Mouse (Mus musculus) liver, postnatal 0 days (tissue): ENCODE data around the gene Acer3. TPM values are rescaled to one million over a fixed set of nuclear protein-coding genes. Genes with fewer than 3 reads are reported as not detected.
A peak's percentile ranks its signal among the peaks of the same experiment; 100 is the strongest.

Experiments
- ATAC-seq: fragments of 200-750 bp; cut with Nextera tagmentation; 2 replicates; pipeline ENCODE4 v1.8.0; 2017; ENCODE audit warnings: mild to moderate bottlenecking, moderate library complexity
- DNase-seq: peaks from one replicate; pipeline ENCODE4 v3.0.0-alpha.2; 2016
- H3K27ac ChIP-seq: fragments of 300-500 bp; sonication (generic); 2 replicates; pipeline ENCODE4 v1.5.1; 2014; ENCODE audit warnings: antibody characterized with exemption, moderate library complexity, mild to moderate bottlenecking, low read depth
- H3K27me3 ChIP-seq: fragments of 300-500 bp; sonication (generic); 2 replicates; pipeline ENCODE4 v1.6.1; 2014; ENCODE audit warnings: low read length, control low read depth, mixed read lengths; ENCODE audit not compliant: insufficient read depth
- H3K36me3 ChIP-seq: fragments of 300-500 bp; sonication (generic); replicated peaks from 2 replicates; pipeline ENCODE4 v1.6.1; 2014; ENCODE audit warnings: mild to moderate bottlenecking, control low read depth, low read length, moderate library complexity, mixed read lengths; ENCODE audit not compliant: insufficient read depth
- H3K4me1 ChIP-seq: fragments of 300-500 bp; sonication (generic); 2 replicates; pipeline ENCODE4 v1.6.1; 2014; ENCODE audit warnings: antibody characterized with exemption, mild to moderate bottlenecking, control low read depth; ENCODE audit not compliant: insufficient read depth
- H3K4me2 ChIP-seq: fragments of 300-500 bp; sonication (generic); 2 replicates; pipeline ENCODE4 v1.6.1; 2014; ENCODE audit warnings: low read depth, mild to moderate bottlenecking, low read length, moderate library complexity, mixed read lengths
- H3K4me3 ChIP-seq: fragments of 300-500 bp; sonication (generic); 2 replicates; pipeline ENCODE4 v1.5.1; 2014; ENCODE audit warnings: low read depth, low read length
- H3K9ac ChIP-seq: fragments of 300-500 bp; sonication (generic); replicated peaks from 2 replicates; pipeline ENCODE4 v1.6.1; 2014; ENCODE audit warnings: mild to moderate bottlenecking, moderate library complexity
- H3K9me3 ChIP-seq: fragments of 300-500 bp; sonication (generic); 2 replicates; pipeline ENCODE4 v1.6.1; 2016; ENCODE audit warnings: mild to moderate bottlenecking, control low read depth, low read length, mixed read lengths
- CTCF ChIP-seq: sonication (generic); IDR thresholded peaks from 2 replicates; pipeline ENCODE4 v1.5.1; 2016; ENCODE audit warnings: antibody characterized with exemption, low read depth
- EP300 ChIP-seq: IDR thresholded peaks from 2 replicates; pipeline ENCODE4 v1.6.1; 2016; ENCODE audit warnings: antibody characterized with exemption, low read depth, mild to moderate bottlenecking
- WGBS: fragments of 180-500 bp; shearing (Covaris S2); extraction: QIAGEN DNeasy Blood & Tissue Kit; methylation state at CpG from one replicate; pipeline ENCODE4 v1.1.7; 2014; ENCODE audit not compliant: insufficient replicate concordance; 5-methylcytosine and 5-hydroxymethylcytosine counted together
- polyA plus RNA-seq: library from polyadenylated mRNA; unstranded; fragments of >200 nt; fragmentation: Nextera tagmentation; extraction: Ambion mirVana; gene quantifications from 2 replicates; pipeline ENCODE4 v1.2.1, GENCODE M21; 2015

The Acer3 gene
- polyA plus RNA-seq, 1 experiment from 2014 or later: 18.7 TPM

- no peaks in the 10 kb centered on the region for H3K36me3 ChIP-seq
- peak overlapping the region; percentile 38 for H3K4me2 ChIP-seq
These were observed 163.2 kb downstream of the Acer3 start for GRCm38 (mm10) chr7:98157636-98158332.

More at GRCm38 (mm10) chr7:98157636-98158332, 163.2 kb downstream of the Acer3 start:
- ATAC-seq: no peak
- Histone ChIP-seq H3K4me1 (peaks cover 35% of the 10 kb centered on the region), H3K9ac (no peak overlapping the region), H3K27me3 (no peaks in the 10 kb centered on the region), H3K27ac (no peak overlapping the region; the same call in 1 of the 2 replicates), H3K9me3 (no peaks in the 10 kb centered on the region), H3K4me3 (peak overlapping the region; percentile 17)
- 50% methylated on average over 5 of the region's 5 CpGs for WGBS
- TF ChIP-seq EP300: no peak
- no peak for TF ChIP-seq CTCF
- DNase-seq: no peak

Other genes with a start within 250 kb of the Acer3 start
- 6.5 and 7.6 TPM in 2 replicates for gene Myo7a, start 201.7 kb downstream of the Acer3 start, polyA plus RNA-seq
- gene Omp, start 175.7 kb downstream of the Acer3 start, polyA plus RNA-seq: 0.23 and 0.27 TPM in 2 replicates
- 4.4 and 4.5 TPM in 2 replicates for gene Capn5, start 142.9 kb downstream of the Acer3 start, polyA plus RNA-seq
- gene B3gnt6, start 121.7 kb downstream of the Acer3 start, polyA plus RNA-seq: 0.05 TPM in 2 replicates
- 8.3 and 18.9 TPM in 2 replicates for gene Tsku, start 40.1 kb upstream of the Acer3 start, polyA plus RNA-seq
- gene Gucy2d, start 119.2 kb upstream of the Acer3 start, polyA plus RNA-seq: not detected in 2 replicates
- gene Lrrc32, start 168.1 kb upstream of the Acer3 start, polyA plus RNA-seq: 6.1 and 6.2 TPM in 2 replicates